Mouse (Mus musculus): Measurements from ENCODE around the gene Timm22. TPM values are rescaled to one million over a fixed set of nuclear protein-coding genes. Genes with fewer than 3 reads are reported as not detected.

Timm22 gene
- polyA plus RNA-seq, 1 experiment = 28.3 TPM

DNA sequence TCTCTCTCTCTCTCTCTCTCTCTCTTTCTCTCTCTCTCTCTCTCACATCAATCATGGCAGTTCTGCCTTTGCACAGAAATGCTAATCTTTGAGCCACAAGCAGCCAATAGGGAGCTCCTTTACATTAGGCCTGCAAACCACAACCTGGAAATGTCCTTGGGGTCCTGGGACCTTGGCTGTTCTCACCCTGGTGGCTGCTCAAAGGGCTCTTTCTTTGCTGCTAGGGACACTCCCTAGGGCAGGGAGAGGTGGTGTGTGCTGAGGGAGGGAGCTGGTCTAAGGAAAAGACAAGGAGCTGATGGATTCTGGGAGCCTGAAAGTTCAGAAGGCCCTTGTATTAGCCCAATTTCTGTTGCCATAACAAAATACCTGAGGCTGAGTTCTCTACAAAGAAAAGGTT is 36.3 kb upstream of the Timm22 start:
- Histone ChIP-seq H3K4me3 (ENCODE audit: insufficient read depth, low read length) (no peak overlapping the region), H3K27ac (ENCODE audit: insufficient read depth, low read length) (no peak overlapping the region), H3K4me1 (ENCODE audit: control insufficient read depth, insufficient read depth, low read length) (peaks cover 2% of the 10 kb centered on the region; the same call in 1 of the 2 replicates)
- TF ChIP-seq POLR2A (IDR thresholded peaks at IDR 0.05; ENCODE audit: extremely low read depth, insufficient read depth, low read length) = no peak
- TF ChIP-seq CTCF (IDR thresholded peaks at IDR 0.05; ENCODE audit: extremely low read depth, insufficient read depth, low read length) = no peak

DNA sequence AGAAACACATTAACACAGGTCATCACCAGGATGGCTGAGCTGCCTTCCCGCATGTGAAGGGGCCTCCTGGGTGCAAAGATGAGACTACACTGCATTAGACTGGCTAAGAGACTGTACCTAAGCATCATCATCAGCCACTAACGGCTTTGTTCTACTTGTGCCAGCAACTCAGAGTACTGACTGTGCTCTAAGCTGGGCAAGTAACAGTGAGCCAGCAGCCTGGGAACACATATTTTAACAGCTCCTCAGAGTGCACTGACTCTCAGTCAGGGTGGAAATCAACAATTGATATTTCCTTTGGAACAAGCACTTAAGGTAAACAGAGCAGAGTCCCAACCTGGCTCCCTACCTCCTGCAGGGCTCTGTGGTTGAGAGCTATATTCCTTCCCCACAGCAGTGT is 34.6 kb upstream of the Timm22 start:
- no peak for TF ChIP-seq POLR2A (IDR thresholded peaks at IDR 0.05; ENCODE audit: extremely low read depth, insufficient read depth, low read length)
- no peak for TF ChIP-seq CTCF (IDR thresholded peaks at IDR 0.05; ENCODE audit: extremely low read depth, insufficient read depth, low read length)
- H3K4me3 ChIP-seq (ENCODE audit: insufficient read depth, low read length) = no peak overlapping the region
- H3K4me1 ChIP-seq (ENCODE audit: control insufficient read depth, insufficient read depth, low read length) = peaks cover 2% of the 10 kb centered on the region; the same call in 1 of the 2 replicates
- H3K27ac ChIP-seq (ENCODE audit: insufficient read depth, low read length) = no peak overlapping the region

DNA sequence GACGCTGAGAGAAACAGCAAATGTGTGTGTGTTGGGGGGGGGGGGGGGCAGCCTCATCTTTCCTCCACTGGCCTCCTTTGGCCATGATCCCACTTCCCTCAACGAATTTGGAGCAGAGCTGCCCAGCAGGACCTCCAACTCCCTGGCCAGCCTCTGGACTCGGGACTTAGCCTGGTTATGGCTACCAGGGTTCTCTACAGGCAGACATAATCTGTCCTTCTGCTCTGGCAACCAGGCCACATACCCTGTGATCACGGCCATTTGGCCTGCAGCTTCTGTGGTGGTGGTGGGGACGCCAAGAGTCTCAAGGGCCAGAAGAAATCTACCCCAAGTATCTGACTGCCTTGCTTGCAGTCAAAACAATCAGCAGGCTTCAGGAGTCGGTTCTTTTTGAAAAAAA is 34.2 kb upstream of the Timm22 start:
- no peak overlapping the region for H3K27ac ChIP-seq (ENCODE audit: insufficient read depth, low read length)
- peaks cover 2% of the 10 kb centered on the region; the same call in 1 of the 2 replicates for H3K4me1 ChIP-seq (ENCODE audit: control insufficient read depth, insufficient read depth, low read length)
- H3K4me3 ChIP-seq (ENCODE audit: insufficient read depth, low read length) = no peak overlapping the region
- TF ChIP-seq POLR2A (IDR thresholded peaks at IDR 0.05; ENCODE audit: extremely low read depth, insufficient read depth, low read length) = no peak
- no peak for TF ChIP-seq CTCF (IDR thresholded peaks at IDR 0.05; ENCODE audit: extremely low read depth, insufficient read depth, low read length)

DNA sequence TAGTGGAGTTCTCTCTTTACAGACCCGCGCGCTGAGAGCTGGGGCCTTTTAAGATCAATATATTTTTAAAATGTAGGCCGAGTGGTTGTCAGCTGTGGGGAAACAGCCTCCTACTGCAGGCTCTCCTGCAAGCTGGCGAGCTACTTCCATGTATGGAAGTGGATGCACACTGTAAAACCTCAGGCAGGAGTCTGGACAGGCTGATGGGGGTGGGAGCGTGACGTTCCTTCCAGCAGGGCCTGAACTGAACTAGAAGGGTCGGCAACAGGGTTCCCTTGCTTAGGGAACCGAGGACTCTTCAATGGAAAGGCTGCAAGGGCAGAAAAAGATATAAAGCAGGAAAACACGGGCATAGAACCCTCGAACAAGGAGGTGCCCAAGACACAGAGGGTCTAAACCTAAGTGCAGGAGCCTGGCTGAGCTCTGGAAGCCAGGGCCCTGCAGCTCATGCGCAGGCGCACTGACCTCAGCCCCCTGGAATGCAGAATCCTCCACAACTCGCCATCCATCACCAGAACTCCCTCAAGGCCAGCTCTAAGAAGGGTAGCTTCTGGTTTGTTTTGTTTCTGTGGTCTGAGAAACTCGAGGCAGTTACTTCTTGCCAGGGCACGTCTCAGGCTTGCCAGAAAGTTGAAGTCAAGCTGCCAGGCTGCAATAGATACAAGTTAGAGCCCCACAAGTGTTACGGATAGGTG is 32.1 kb upstream of the Timm22 start:
- no peak overlapping the region for H3K4me3 ChIP-seq (ENCODE audit: insufficient read depth, low read length)
- H3K27ac ChIP-seq (ENCODE audit: insufficient read depth, low read length) = no peak overlapping the region
- H3K4me1 ChIP-seq (ENCODE audit: control insufficient read depth, insufficient read depth, low read length) = peaks cover 2% of the 10 kb centered on the region; the same call in 1 of the 2 replicates
- TF ChIP-seq POLR2A (IDR thresholded peaks at IDR 0.05; ENCODE audit: extremely low read depth, insufficient read depth, low read length) = no peak
- no peak for TF ChIP-seq CTCF (IDR thresholded peaks at IDR 0.05; ENCODE audit: extremely low read depth, insufficient read depth, low read length)

DNA sequence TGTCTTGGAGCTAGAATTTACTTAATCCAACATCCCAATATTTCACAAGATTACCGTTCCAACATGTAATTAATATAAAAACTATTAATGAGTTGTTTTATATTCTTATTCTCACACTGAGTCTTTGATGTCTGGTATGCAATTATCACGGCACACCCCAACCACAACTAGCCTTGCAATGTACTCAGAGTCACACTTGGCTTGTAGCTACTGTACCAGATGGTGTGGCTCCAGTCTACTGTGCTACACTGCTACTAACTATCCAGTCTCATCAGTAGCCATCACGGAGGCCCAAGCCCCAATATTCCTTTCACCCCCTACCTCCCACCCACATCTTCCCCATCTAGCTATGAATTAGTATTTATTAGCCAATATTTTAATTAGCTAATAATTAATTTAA is 30.3 kb upstream of the Timm22 start:
- TF ChIP-seq CTCF (IDR thresholded peaks at IDR 0.05; ENCODE audit: extremely low read depth, insufficient read depth, low read length) = no peak
- no peak for TF ChIP-seq POLR2A (IDR thresholded peaks at IDR 0.05; ENCODE audit: extremely low read depth, insufficient read depth, low read length)
- Histone ChIP-seq H3K4me3 (ENCODE audit: insufficient read depth, low read length) (no peak overlapping the region), H3K4me1 (ENCODE audit: control insufficient read depth, insufficient read depth, low read length) (peaks cover 2% of the 10 kb centered on the region; the same call in 1 of the 2 replicates), H3K27ac (ENCODE audit: insufficient read depth, low read length) (no peak overlapping the region)

DNA sequence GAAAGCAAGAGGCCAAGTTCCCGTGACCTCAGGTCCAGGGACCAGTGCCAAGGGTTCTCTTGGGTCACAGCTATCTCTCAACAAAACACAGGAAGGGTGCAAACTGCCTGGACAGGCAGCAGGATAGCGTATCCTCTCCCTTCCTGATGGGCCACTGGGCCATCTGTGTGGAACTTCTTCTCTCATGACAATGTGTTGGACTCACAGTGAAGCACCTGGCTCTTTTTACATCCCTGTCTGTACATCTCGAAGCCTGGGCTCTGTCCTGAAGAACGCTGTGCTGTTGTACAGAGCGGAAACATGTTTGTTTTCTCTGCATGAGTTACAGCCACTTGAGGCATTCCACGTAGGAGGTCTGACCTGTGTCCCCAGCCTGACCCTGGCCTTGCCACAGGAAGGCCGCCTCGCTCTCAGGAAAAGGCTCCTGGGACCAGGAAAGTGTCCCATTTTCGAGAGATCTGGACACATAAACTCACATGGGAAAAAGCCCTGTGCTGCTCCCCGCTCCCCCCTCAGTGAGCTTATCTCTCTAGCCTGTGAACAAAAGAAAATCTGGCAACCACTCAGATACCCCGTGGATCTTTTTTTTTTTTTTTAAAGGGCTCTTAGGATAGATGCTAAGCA is 26.7 kb upstream of the Timm22 start:
- no peaks in the 10 kb centered on the region for H3K4me1 ChIP-seq (ENCODE audit: control insufficient read depth, insufficient read depth, low read length)
- H3K4me3 ChIP-seq (ENCODE audit: insufficient read depth, low read length) = no peak overlapping the region
- TF ChIP-seq CTCF (IDR thresholded peaks at IDR 0.05; ENCODE audit: extremely low read depth, insufficient read depth, low read length) (no peak), POLR2A (IDR thresholded peaks at IDR 0.05; ENCODE audit: extremely low read depth, insufficient read depth, low read length) (no peak)
- no peak overlapping the region for H3K27ac ChIP-seq (ENCODE audit: insufficient read depth, low read length)

DNA sequence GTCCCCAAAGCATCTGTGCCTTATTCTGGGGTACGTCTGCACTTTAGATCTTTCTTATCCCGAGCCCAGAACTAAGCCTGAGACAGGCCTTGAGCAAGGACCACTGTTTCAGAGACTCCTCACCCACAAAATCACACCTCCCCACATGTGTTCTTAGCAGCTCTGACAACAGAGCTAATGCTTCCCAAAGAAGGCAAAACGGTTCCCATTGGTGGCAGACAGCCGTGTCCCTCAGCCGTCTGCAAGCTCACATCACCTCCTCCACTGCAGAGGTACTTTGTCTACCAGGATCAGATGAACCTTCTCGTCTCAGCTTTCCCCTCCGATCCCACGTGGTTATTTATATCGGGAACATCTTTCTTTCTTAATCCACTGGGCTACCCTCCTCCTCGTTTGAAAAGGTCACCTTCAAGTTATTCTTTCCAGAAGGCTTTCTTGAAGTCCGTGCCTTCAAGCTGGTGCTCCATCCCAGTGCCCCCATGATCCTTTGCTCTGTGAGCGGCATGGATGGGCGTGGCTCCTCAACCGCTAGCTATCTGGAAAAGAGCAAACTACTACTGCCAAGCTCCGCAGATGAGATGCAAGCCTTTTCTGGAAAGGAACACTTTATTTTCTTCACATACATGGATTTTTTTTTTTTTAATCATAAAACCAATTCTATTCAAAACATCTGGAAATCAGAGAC is 25.4 kb upstream of the Timm22 start:
- Histone ChIP-seq H3K4me3 (ENCODE audit: insufficient read depth, low read length) (no peak overlapping the region), H3K27ac (ENCODE audit: insufficient read depth, low read length) (no peak overlapping the region), H3K4me1 (ENCODE audit: control insufficient read depth, insufficient read depth, low read length) (no peaks in the 10 kb centered on the region)
- TF ChIP-seq CTCF (IDR thresholded peaks at IDR 0.05; ENCODE audit: extremely low read depth, insufficient read depth, low read length) (no peak), POLR2A (IDR thresholded peaks at IDR 0.05; ENCODE audit: extremely low read depth, insufficient read depth, low read length) (no peak)

DNA sequence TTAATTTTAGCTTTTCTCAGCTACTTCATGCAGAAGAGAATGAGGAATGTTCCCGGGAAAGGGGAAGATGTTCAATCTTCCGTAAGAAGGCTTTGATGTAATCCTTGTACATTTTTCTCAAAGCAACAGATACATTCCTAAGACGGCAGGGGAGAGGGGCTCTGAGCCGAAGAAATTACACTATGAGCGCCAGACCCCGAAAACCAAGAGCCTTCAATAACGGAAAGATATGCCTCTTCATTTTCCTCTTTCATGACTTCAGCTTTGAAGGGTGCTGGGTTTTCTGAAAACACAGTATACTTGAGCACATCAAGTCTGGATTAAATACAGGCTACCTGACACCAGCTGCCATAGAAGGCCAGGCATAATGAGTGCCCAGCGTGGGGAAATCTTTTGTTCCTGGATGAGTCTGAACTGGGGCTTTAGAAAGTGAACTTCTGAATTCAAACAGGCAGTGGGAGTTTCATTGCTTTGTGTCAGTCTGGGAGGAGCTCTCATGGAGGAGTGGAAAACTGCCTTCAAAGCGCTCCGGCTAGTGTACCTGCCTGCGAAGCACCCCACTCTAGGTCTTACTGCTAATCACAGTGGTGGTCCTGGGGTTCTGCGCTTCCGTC is 23.9 kb upstream of the Timm22 start:
- Histone ChIP-seq H3K4me1 (ENCODE audit: control insufficient read depth, insufficient read depth, low read length) (no peaks in the 10 kb centered on the region), H3K4me3 (ENCODE audit: insufficient read depth, low read length) (no peak overlapping the region), H3K27ac (ENCODE audit: insufficient read depth, low read length) (no peak overlapping the region)
- TF ChIP-seq POLR2A (IDR thresholded peaks at IDR 0.05; ENCODE audit: extremely low read depth, insufficient read depth, low read length) (no peak), CTCF (IDR thresholded peaks at IDR 0.05; ENCODE audit: extremely low read depth, insufficient read depth, low read length) (no peak)

DNA sequence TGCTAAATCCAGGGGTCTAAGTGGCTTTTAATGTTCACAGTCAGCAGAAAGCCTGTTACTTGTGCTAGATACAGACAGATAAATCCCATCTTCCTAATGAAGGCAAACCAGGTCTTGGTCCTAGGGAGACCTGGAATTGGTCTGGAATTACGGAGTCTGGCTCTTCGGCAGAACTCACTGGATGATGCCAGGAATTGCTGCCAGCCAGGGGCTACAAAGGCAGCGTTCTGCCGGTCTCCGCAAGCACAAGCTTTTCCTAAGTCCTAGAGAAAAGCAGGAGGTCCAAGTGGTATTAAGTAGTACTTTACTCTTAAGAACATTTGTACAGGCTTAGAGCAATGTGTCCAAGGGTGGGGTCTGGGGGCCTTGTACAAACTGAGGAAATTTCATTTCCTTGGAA is 22.4 kb upstream of the Timm22 start:
- TF ChIP-seq POLR2A (IDR thresholded peaks at IDR 0.05; ENCODE audit: extremely low read depth, insufficient read depth, low read length) = no peak
- no peak for TF ChIP-seq CTCF (IDR thresholded peaks at IDR 0.05; ENCODE audit: extremely low read depth, insufficient read depth, low read length)
- Histone ChIP-seq H3K27ac (ENCODE audit: insufficient read depth, low read length) (0 out of 2 replicates have a peak overlapping the region, but pooled peaks have one; percentile 24), H3K4me3 (ENCODE audit: insufficient read depth, low read length) (no peak overlapping the region), H3K4me1 (ENCODE audit: control insufficient read depth, insufficient read depth, low read length) (no peaks in the 10 kb centered on the region)
